In genomic region chr17:31478606-31479005, GRCm38 (mm10) we compare ENCODE assay signal across 32 mouse cellular contexts. TPM values are rescaled to one million over a fixed set of nuclear protein-coding genes. Genes with fewer than 3 reads are reported as not detected.
DNase-seq lines count a peak whose midpoint lies in the region; ATAC-seq and TF ChIP-seq lines count a peak whose summit lies in the region.
"Had no signal": no experiment of that assay in that cellular context is flagged by ENCODE, and none has a peak within 500 bp of the region (broad histone marks: within the 10 kb centered on the region; RNA-seq: fewer than 3 reads in every experiment).

No protein-coding gene starts in this region.

- no peaks in the 10 kb centered on the region for H3K9me3 ChIP-seq in forebrain, embryonic 10.5 days
- H3K9me3 ChIP-seq in hindbrain, embryonic 16.5 days (ENCODE audit: control insufficient read depth, low read length): no peaks in the 10 kb centered on the region
- H3K9me3 ChIP-seq: embryonic facial prominence, embryonic 10.5 days; embryonic facial prominence, embryonic 13.5 days; forebrain, embryonic 13.5 days; heart, embryonic 12.5 days; heart, embryonic 15.5 days; hindbrain, embryonic 10.5 days; hindbrain, embryonic 13.5 days had no signal

- no peak overlapping the region for H3K4me3 ChIP-seq in liver, adult 2 months (ENCODE audit: insufficient read depth, low read depth, low read length)
- no peak overlapping the region for H3K4me3 ChIP-seq in forebrain, embryonic 10.5 days
- no peak overlapping the region for H3K4me3 ChIP-seq in hindbrain, embryonic 16.5 days (ENCODE audit: low read length)
- H3K4me3 ChIP-seq: embryonic facial prominence, embryonic 10.5 days; embryonic facial prominence, embryonic 13.5 days; erythroblast, embryonic 14.5 days; forebrain, embryonic 13.5 days; heart, embryonic 12.5 days; heart, embryonic 15.5 days; hindbrain, embryonic 10.5 days; hindbrain, embryonic 13.5 days had no signal

- no peak for TF ChIP-seq CTCF in liver, adult 2 months (IDR thresholded peaks at IDR 0.05; ENCODE audit: low read depth, low read length)

- no peak for ATAC-seq in hindbrain, embryonic 16.5 days
- ATAC-seq: activated CD4-positive, CD25-positive, alpha-beta regulatory T cell, adult 4 months; forebrain, embryonic 13.5 days; forebrain, embryonic 16.5 days; hindbrain, postnatal 0 days; inflammation-experienced regulatory T-cells, adult 6 months; Patski had no signal

- no peaks in the 10 kb centered on the region for H3K36me3 ChIP-seq in liver, adult 2 months (ENCODE audit: control insufficient read depth, insufficient read depth, low read length)
- peaks cover 5% of the 10 kb centered on the region for H3K36me3 ChIP-seq in forebrain, embryonic 10.5 days (replicated peaks)
- H3K36me3 ChIP-seq in hindbrain, embryonic 16.5 days (ENCODE audit: control insufficient read depth, insufficient read depth, low read length): no peaks in the 10 kb centered on the region; the same call in 1 of the 2 replicates
- H3K36me3 ChIP-seq: heart, embryonic 15.5 days had no signal

- peak overlapping the region; percentile 76 for H3K27ac ChIP-seq in liver, adult 2 months (replicated peaks; ENCODE audit: insufficient read depth, low read depth, low read length)
- H3K27ac ChIP-seq in forebrain, embryonic 10.5 days: no peak overlapping the region
- no peak overlapping the region for H3K27ac ChIP-seq in hindbrain, embryonic 16.5 days (ENCODE audit: low read depth, low read length)
- H3K27ac ChIP-seq: embryonic facial prominence, embryonic 10.5 days; embryonic facial prominence, embryonic 13.5 days; forebrain, embryonic 13.5 days; heart, embryonic 15.5 days; hindbrain, embryonic 10.5 days; hindbrain, embryonic 13.5 days; hindbrain, postnatal 0 days had no signal

- WGBS in liver, adult 2 months: 83% methylated on average over 7 of the region's 7 CpGs
- 81% methylated on average over 7 of the region's 7 CpGs for WGBS in forebrain, embryonic 10.5 days
- WGBS in hindbrain, embryonic 16.5 days: 80% methylated on average over 7 of the region's 7 CpGs

- H3K79me2 ChIP-seq in liver, adult 2 months (ENCODE audit: control insufficient read depth, insufficient read depth, low read length): no peaks in the 10 kb centered on the region

- no peaks in the 10 kb centered on the region for H3K27me3 ChIP-seq in liver, adult 2 months (ENCODE audit: control insufficient read depth, insufficient read depth, low read length)
- H3K27me3 ChIP-seq in forebrain, embryonic 10.5 days (ENCODE audit: poor library complexity, severe bottlenecking): no peaks in the 10 kb centered on the region
- no peaks in the 10 kb centered on the region for H3K27me3 ChIP-seq in hindbrain, embryonic 16.5 days (replicated peaks; ENCODE audit: control insufficient read depth, insufficient read depth, low read length)
- H3K27me3 ChIP-seq: embryonic facial prominence, embryonic 13.5 days; forebrain, embryonic 13.5 days; heart, embryonic 12.5 days; heart, embryonic 15.5 days; hindbrain, embryonic 13.5 days had no signal

- peaks cover 29% of the 10 kb centered on the region for H3K4me1 ChIP-seq in liver, adult 2 months (ENCODE audit: control insufficient read depth, insufficient read depth, low read length)
- H3K4me1 ChIP-seq in forebrain, embryonic 10.5 days: peaks cover 21% of the 10 kb centered on the region
- no peaks in the 10 kb centered on the region for H3K4me1 ChIP-seq in hindbrain, embryonic 16.5 days (ENCODE audit: control insufficient read depth, insufficient read depth, low read depth, low read length)
- H3K4me1 ChIP-seq: embryonic facial prominence, embryonic 13.5 days; forebrain, embryonic 13.5 days; heart, embryonic 12.5 days; heart, embryonic 15.5 days had no signal

- no peak overlapping the region for H3K9ac ChIP-seq in liver, adult 2 months (ENCODE audit: low read depth, low read length)
- no peak overlapping the region for H3K9ac ChIP-seq in hindbrain, embryonic 16.5 days (ENCODE audit: low read depth, low read length)
- H3K9ac ChIP-seq: embryonic facial prominence, embryonic 13.5 days; forebrain, embryonic 13.5 days; heart, embryonic 12.5 days; heart, embryonic 15.5 days had no signal

- DNase-seq in liver, adult 2 months (ENCODE audit: extremely low read depth, low read depth, low spot score): no peak
- DNase-seq in liver (no peak), ES-CJ7 (ENCODE audit: low read depth, low spot score) (peak; percentile 75), R1 (ENCODE audit: low read depth, low spot score) (peak; percentile 68)
- DNase-seq in forebrain, embryonic 10.5 days (ENCODE audit: extremely low spot score, low spot score): no peak
- no peak for DNase-seq in urinary bladder, postnatal 25 days (ENCODE audit: low spot score)
- DNase-seq: adrenal gland, adult 8-10 months; adrenal gland, postnatal 25 days; B cell, adult 2 months; cerebellum, adult 11-12 months; cerebellum, adult 8-10 months; cerebellum, postnatal 10 days; cerebellum, postnatal 36 days; embryo, embryonic 11 days; gastrocnemius, postnatal 25 days; heart, adult 18-20 months; heart, postnatal 10 days; heart, postnatal 36 days had no signal

- no peak for TF ChIP-seq POLR2A in liver, adult 2 months (IDR thresholded peaks at IDR 0.05; ENCODE audit: extremely low read depth, insufficient read depth, low read length)

- H3K4me2 ChIP-seq in hindbrain, embryonic 16.5 days (ENCODE audit: low read length): no peak overlapping the region
- H3K4me2 ChIP-seq: embryonic facial prominence, embryonic 13.5 days; forebrain, embryonic 13.5 days; heart, embryonic 12.5 days; heart, embryonic 15.5 days; hindbrain, embryonic 13.5 days had no signal

RNA-seq across cellular contexts. Expression of gene Wdr4, which starts 41.2 kb away (rescaled TPM):
- total RNA-seq in liver, adult 2 months (2014; rRNA removed): 12.9 and 13.6 TPM in 2 replicates
- polyA plus RNA-seq in liver, adult 2 months (2012; rRNA removed): 19.0 and 27.8 TPM in 2 replicates
- polyA plus RNA-seq in forebrain, embryonic 10.5 days (2016; fragmentation: Nextera tagmentation; extraction: Ambion mirVana): 78.5 and 81.3 TPM in 2 replicates
- polyA plus RNA-seq in hindbrain, embryonic 16.5 days (2015; fragmentation: Nextera tagmentation; extraction: Ambion mirVana): 38.1 and 41.2 TPM in 2 replicates

RNA-seq across cellular contexts. Expression of gene Ndufv3, which starts 41.3 kb away (rescaled TPM):
- total RNA-seq in liver, adult 2 months (2014; rRNA removed): 243 and 269 TPM in 2 replicates
- polyA plus RNA-seq in liver, adult 2 months (2012; rRNA removed): 152 and 181 TPM in 2 replicates
- polyA plus RNA-seq in forebrain, embryonic 10.5 days (2016; fragmentation: Nextera tagmentation; extraction: Ambion mirVana): 214 and 224 TPM in 2 replicates
- polyA plus RNA-seq in hindbrain, embryonic 16.5 days (2015; fragmentation: Nextera tagmentation; extraction: Ambion mirVana): 431 and 478 TPM in 2 replicates

Comparison
In these comparisons a context has a peak if more than half of its experiments do, and no peak if none do; other contexts are left out.
1. DNase-seq: peak in ES-CJ7 (single experiment) and R1 (single experiment); none in liver, adult 2 months (single experiment), liver (single experiment), forebrain, embryonic 10.5 days (single experiment) and urinary bladder, postnatal 25 days (single experiment).